Mouse (Mus musculus) gonadal fat pad, adult 2 months (tissue): ENCODE results near the gene Exo1. TPM values are rescaled to one million over a fixed set of nuclear protein-coding genes. Genes with fewer than 3 reads are reported as not detected.

Experiments
- DNase-seq: peaks from one replicate; pipeline ENCODE4 v3.0.0-alpha.2; 2012; ENCODE audit warnings: low read depth
- polyA plus RNA-seq: library from polyadenylated mRNA; depleted of rRNA; stranded (reverse); fragments of >200 nt; gene quantifications from 2 replicates; pipeline ENCODE4 v1.2.3, GENCODE M21; 2012; rRNA removed

Gene Exo1
- polyA plus RNA-seq, 1 experiment = 0.22 TPM

- no peak for DNase-seq
Measured at GRCm38 (mm10) chr1:175950851-175951250, 70.5 kb downstream of the Exo1 start.

- DNase-seq = no peak
Measured at GRCm38 (mm10) chr1:175961786-175962185, 81.4 kb downstream of the Exo1 start.

Other genes starting within 250 kb of the Exo1 start
- 14.1 and 16.3 TPM in 2 replicates for gene Opn3, start 187.8 kb upstream of the Exo1 start, polyA plus RNA-seq
- gene Chml, start 187.7 kb upstream of the Exo1 start, polyA plus RNA-seq = 5.6 and 10.9 TPM in 2 replicates
- gene Wdr64, start 182.0 kb upstream of the Exo1 start, polyA plus RNA-seq = 0.15 and 0.19 TPM in 2 replicates
- gene Gm38100, start 39.7 kb downstream of the Exo1 start, polyA plus RNA-seq = not detected in 2 replicates
- gene Rbm8a2, start 98.5 kb downstream of the Exo1 start, polyA plus RNA-seq = not detected in 2 replicates